Mouse (Mus musculus) heart, adult 2 months (tissue): ENCODE measurements around the gene Ccdc73.

ENCODE experiments used
- CTCF ChIP-seq: fragments of 200-600 bp; IDR thresholded peaks from 2 replicates; pipeline ENCODE4 v1.8.1; 2022; ENCODE audit warnings: antibody characterized with exemption, mild to moderate bottlenecking, moderate library complexity
- POLR2A ChIP-seq: fragments of 200-500 bp; IDR thresholded peaks from 2 replicates; pipeline ENCODE4 v1.6.1; 2011; ENCODE audit warnings: mild to moderate bottlenecking, low read depth, low read length, control low read depth; ENCODE audit not compliant: insufficient read depth

GRCm38 (mm10) chr2:105055529-105055928, 187.9 kb downstream of the Ccdc73 start:
- TF ChIP-seq CTCF: no peak
- no peak for TF ChIP-seq POLR2A
